Mouse (Mus musculus) CH12.LX (cell line): ENCODE measurements around the gene Prkch. TPM values are rescaled to one million over a fixed set of nuclear protein-coding genes. Genes with fewer than 3 reads are reported as not detected.

Experiments
- DNase-seq: peaks from one replicate; pipeline ENCODE4 v3.0.0-alpha.2; 2013; ENCODE audit errors: extremely low read depth
- H3K27ac ChIP-seq: 2 replicates; pipeline ENCODE4 v1.5.1; 2012; ENCODE audit warnings: low read depth, mild to moderate bottlenecking, control low read depth, moderate library complexity; ENCODE audit not compliant: insufficient read depth
- H3K27me3 ChIP-seq: replicated peaks from 2 replicates; pipeline ENCODE3; 2012; ENCODE audit warnings: inconsistent platforms
- H3K36me3 ChIP-seq, 2 experiments: replicated peaks in 1 of 2; 2 replicates each; pipeline versions ENCODE3 to v1.6.1; 2012; ENCODE audit warnings: inconsistent platforms in 1 of 2, low read length in 1 of 2, mild to moderate bottlenecking in 1 of 2, mixed read lengths in 1 of 2, moderate library complexity in 1 of 2; ENCODE audit not compliant: control insufficient read depth in 1 of 2, insufficient read depth in 1 of 2
- H3K4me1 ChIP-seq, 2 experiments: 2 replicates each; pipeline ENCODE4 v1.6.1; 2012; ENCODE audit warnings: inconsistent platforms in 1 of 2, moderate library complexity in 1 of 2; ENCODE audit not compliant: insufficient read depth in 2 of 2, control insufficient read depth in 1 of 2
- H3K4me2 ChIP-seq: 2 replicates; pipeline ENCODE4 v1.6.1; 2012; ENCODE audit warnings: low read depth, mild to moderate bottlenecking, control low read depth; ENCODE audit not compliant: poor library complexity, insufficient read depth, severe bottlenecking
- H3K4me3 ChIP-seq, 3 experiments: fragments of 150-350 bp in 1 of 3; sonication (generic) in 1 of 3; replicated peaks in 1 of 3; 2 replicates each; pipeline versions ENCODE3 to v1.5.1; 2011 to 2012; ENCODE audit warnings: low read depth in 2 of 3, low read length in 2 of 3, mild to moderate bottlenecking in 2 of 3, moderate library complexity in 2 of 3, control low read depth in 1 of 3, improper control_type of control experiment in 1 of 3, inconsistent platforms in 1 of 3, mixed read lengths in 1 of 3; ENCODE audit not compliant: poor library complexity in 1 of 3
- H3K79me2 ChIP-seq: replicated peaks from 2 replicates; pipeline ENCODE4 v1.6.1; 2012; ENCODE audit warnings: mild to moderate bottlenecking, moderate library complexity; ENCODE audit not compliant: control insufficient read depth, poor library complexity, insufficient read depth, severe bottlenecking; ENCODE audit errors: extremely low read depth
- H3K9ac ChIP-seq: 2 replicates; pipeline ENCODE4 v1.6.1; 2012; ENCODE audit warnings: low read depth, mild to moderate bottlenecking, control low read depth, moderate library complexity; ENCODE audit not compliant: insufficient read depth
- H3K9me3 ChIP-seq: replicated peaks from 2 replicates; pipeline ENCODE3; 2012; ENCODE audit warnings: low read length, inconsistent platforms, mixed read lengths
- CHD1 ChIP-seq: IDR thresholded peaks from 2 replicates; pipeline ENCODE4 v1.6.1; 2012; ENCODE audit warnings: low read depth, low read length, improper control_type of control experiment, inconsistent platforms
- CHD2 ChIP-seq: IDR thresholded peaks from 2 replicates; pipeline ENCODE4 v1.6.1; 2011; ENCODE audit warnings: low read length, improper control_type of control experiment
- CTCF ChIP-seq, 2 experiments: IDR thresholded peaks in 1 of 2; conservative IDR thresholded peaks in 1 of 2; 2 replicates each; pipeline ENCODE4 v1.5.1; 2011 to 2012; ENCODE audit warnings: low read depth in 2 of 2, low read length in 2 of 2, improper control_type of control experiment in 1 of 2, inconsistent platforms in 1 of 2, mild to moderate bottlenecking in 1 of 2, moderate library complexity in 1 of 2
- ELF1 ChIP-seq: IDR thresholded peaks from 2 replicates; pipeline ENCODE4 v1.6.1; 2014; ENCODE audit warnings: low read depth, mild to moderate bottlenecking, inconsistent platforms, low read length, improper control_type of control experiment
- HCFC1 ChIP-seq: IDR thresholded peaks from 2 replicates; pipeline ENCODE4 v1.6.1; 2012; ENCODE audit warnings: low read depth, mild to moderate bottlenecking, inconsistent platforms, low read length, improper control_type of control experiment
- KAT2A ChIP-seq: IDR thresholded peaks from 2 replicates; pipeline ENCODE4 v1.6.1; 2012; ENCODE audit warnings: low read length, improper control_type of control experiment, inconsistent platforms; ENCODE audit not compliant: insufficient replicate concordance
- MAFK ChIP-seq: IDR thresholded peaks from 2 replicates; pipeline ENCODE4 v1.6.1; 2011; ENCODE audit warnings: low read length, improper control_type of control experiment; ENCODE audit not compliant: insufficient replicate concordance
- MAX ChIP-seq: IDR thresholded peaks from 2 replicates; pipeline ENCODE4 v1.6.1; 2011; ENCODE audit warnings: low read length, improper control_type of control experiment
- MXI1 ChIP-seq: IDR thresholded peaks from 2 replicates; pipeline ENCODE4 v1.6.1; 2011; ENCODE audit warnings: mild to moderate bottlenecking, low read depth, low read length, improper control_type of control experiment
- NELFE ChIP-seq: IDR thresholded peaks from 2 replicates; pipeline ENCODE4 v1.6.1; 2011; ENCODE audit warnings: low read depth, low read length, improper control_type of control experiment
- NRF1 ChIP-seq: IDR thresholded peaks from 2 replicates; pipeline ENCODE4 v1.6.1; 2014; ENCODE audit warnings: low read depth, mild to moderate bottlenecking, inconsistent platforms, low read length, improper control_type of control experiment, moderate library complexity
- POLR2A ChIP-seq: IDR thresholded peaks from 2 replicates; pipeline ENCODE4 v1.6.1; 2011; ENCODE audit warnings: low read depth, mild to moderate bottlenecking, improper control_type of control experiment, low read length
- POLR2AphosphoS2 ChIP-seq: IDR thresholded peaks from 2 replicates; pipeline ENCODE4 v1.6.1; 2011; ENCODE audit warnings: low read depth, low read length, improper control_type of control experiment
- SMC3 ChIP-seq: IDR thresholded peaks from 2 replicates; pipeline ENCODE4 v1.6.1; 2011; ENCODE audit warnings: low read depth, low read length, improper control_type of control experiment
- TCF12 ChIP-seq: IDR thresholded peaks from 2 replicates; pipeline ENCODE4 v1.6.1; 2014; ENCODE audit warnings: low read depth, mild to moderate bottlenecking, inconsistent platforms, low read length, improper control_type of control experiment
- USF2 ChIP-seq: conservative IDR thresholded peaks from 2 replicates; pipeline ENCODE4 v1.6.1; 2011; ENCODE audit warnings: low read depth, low read length, improper control_type of control experiment
- ZMIZ1 ChIP-seq: IDR thresholded peaks from 2 replicates; pipeline ENCODE4 v1.6.1; 2012; ENCODE audit warnings: low read depth, mild to moderate bottlenecking, inconsistent platforms, low read length, improper control_type of control experiment
- ZNF384 ChIP-seq: IDR thresholded peaks from 2 replicates; pipeline ENCODE4 v1.6.1; 2012; ENCODE audit warnings: low read depth, low read length, improper control_type of control experiment, inconsistent platforms
- dilution Hi-C: fragments of 300-500 bp; cut with MboI; formaldehyde crosslinking; loops from 2 replicates; pipeline ENCODE4 v1.14.3; 2020; ENCODE audit warnings: low sequenced_read_pairs; ENCODE audit not compliant: extremely low pct_unique_long_range_greater_than_20kb, extremely low pct_ligation_motif_present
- in situ Hi-C: fragments of 300-500 bp; cut with MboI; formaldehyde crosslinking; loops from 3 replicates; pipeline ENCODE4 v1.14.3; 2019; ENCODE audit warnings: low sequenced_read_pairs, low pct_ligation_motif_present, low pct_unique_long_range_greater_than_20kb, mixed read lengths
- polyA plus RNA-seq: library from polyadenylated mRNA; unstranded; fragments of >175 nt; gene quantifications from 2 replicates; pipeline ENCODE4 v1.2.1, GENCODE M21; 2012; ENCODE audit warnings: low read depth; ENCODE audit not compliant: insufficient read length
- total RNA-seq, 2 experiments: library from RNA; depleted of rRNA; stranded (reverse); fragments of 300-350 nt in 1 of 2; fragments of >200 nt in 1 of 2; gene quantifications; 2 replicates each; pipeline ENCODE4 v1.2.3; 2012 to 2014

Prkch gene
- total and polyA plus RNA-seq, 3 experiments: 0.76 to 2.3 (median 1.8) TPM

GRCm38 (mm10) chr12:73801845-73802244, 217.2 kb downstream of the Prkch start:
- H3K9ac ChIP-seq: no peak overlapping the region
- dilution Hi-C loops (no loop called here), in situ Hi-C loops (no loop called here)
- H3K27ac ChIP-seq: no peak overlapping the region
- no peaks in the 10 kb centered on the region for H3K79me2 ChIP-seq
- DNase-seq: no peak
- H3K4me2 ChIP-seq: no peak overlapping the region
- peaks cover 5% of the 10 kb centered on the region for H3K27me3 ChIP-seq
- TF ChIP-seq TCF12 (no peak), CTCF (conservative IDR thresholded peaks at IDR 0.05 in 1 of 2, IDR thresholded peaks at IDR 0.05 in 1 of 2; ENCODE audit: low read depth in 2 of 2, low read length in 2 of 2) (no peak), ZMIZ1 (no peak), ZNF384 (no peak), SMC3 (no peak), HCFC1 (no peak), NELFE (no peak), ELF1 (no peak), USF2 (no peak), POLR2A (no peak), POLR2AphosphoS2 (no peak)
- no peaks in the 10 kb centered on the region for H3K36me3 ChIP-seq
- H3K9me3 ChIP-seq: no peaks in the 10 kb centered on the region
- H3K4me3 ChIP-seq: no peak overlapping the region
- H3K4me1 ChIP-seq: peaks cover 0 to 14% of the 10 kb centered on the region in 2 experiments; a peak in 3 of 4 replicates

- Histone ChIP-seq H3K9me3 (no peaks in the 10 kb centered on the region), H3K9ac (no peak overlapping the region), H3K4me2 (no peak overlapping the region), H3K27me3 (peaks cover under 1% of the 10 kb centered on the region), H3K27ac (no peak overlapping the region), H3K36me3 (no peaks in the 10 kb centered on the region), H3K79me2 (no peaks in the 10 kb centered on the region), H3K4me1 (peaks cover 0 to 17% of the 10 kb centered on the region in 2 experiments; a peak in 3 of 4 replicates), H3K4me3 (no peak overlapping the region)
- no peak for DNase-seq
- dilution Hi-C loops: no loop called here
- in situ Hi-C loops: no loop called here
- TF ChIP-seq NELFE (no peak), MAFK (no peak), MXI1 (no peak), CTCF (conservative IDR thresholded peaks at IDR 0.05 in 1 of 2, IDR thresholded peaks at IDR 0.05 in 1 of 2; ENCODE audit: low read depth in 2 of 2, low read length in 2 of 2) (no peak), TCF12 (no peak), KAT2A (no peak), MAX (no peak), CHD1 (no peak), USF2 (no peak), CHD2 (no peak), NRF1 (no peak), POLR2A (no peak)
Measured at GRCm38 (mm10) chr12:73802379-73803057, 217.9 kb downstream of the Prkch start.
